Mouse (Mus musculus) myocyte (in vitro differentiated cells): ENCODE data around the gene Rsph14. TPM values are rescaled to one million over a fixed set of nuclear protein-coding genes. Genes with fewer than 3 reads are reported as not detected.

Experiments used
- H3K27me3 ChIP-seq: one replicate; pipeline ENCODE4 v1.6.1; 2011; ENCODE audit not compliant: control insufficient read depth, insufficient read depth, insufficient read length
- H3K36me3 ChIP-seq: one replicate; pipeline ENCODE4 v1.6.1; 2011; ENCODE audit not compliant: control insufficient read depth, insufficient read depth
- H3K4me2 ChIP-seq: one replicate; pipeline ENCODE4 v1.6.1; 2011; ENCODE audit warnings: low read depth, control low read depth
- H3K4me3 ChIP-seq: one replicate; pipeline ENCODE4 v1.5.1; 2011; ENCODE audit warnings: mild to moderate bottlenecking, control low read depth, moderate library complexity
- H3K79me2 ChIP-seq: one replicate; pipeline ENCODE4 v1.6.1; 2011; ENCODE audit not compliant: control insufficient read depth, insufficient read depth
- H3ac ChIP-seq: one replicate; pipeline ENCODE4 v1.6.1; 2011; ENCODE audit not compliant: control insufficient read depth, insufficient read length
- CEBPB ChIP-seq: IDR thresholded peaks from 2 replicates; pipeline ENCODE4 v1.6.1; 2011; ENCODE audit warnings: mild to moderate bottlenecking, moderate library complexity; ENCODE audit not compliant: poor library complexity, insufficient read depth, severe bottlenecking
- E2F4 ChIP-seq: IDR thresholded peaks from one replicate; pipeline ENCODE4 v1.6.1; 2011; ENCODE audit warnings: mild to moderate bottlenecking, control low read depth, moderate library complexity; ENCODE audit not compliant: insufficient read depth
- MAX ChIP-seq: IDR thresholded peaks from one replicate; pipeline ENCODE4 v1.6.1; 2011; ENCODE audit warnings: low read depth, mild to moderate bottlenecking, control low read depth
- MYOD1 ChIP-seq, 3 experiments: IDR thresholded peaks; one replicate each; pipeline ENCODE4 v1.6.1; 2011; ENCODE audit warnings: control low read depth in 2 of 3, low read depth in 2 of 3, mild to moderate bottlenecking in 2 of 3, moderate library complexity in 1 of 3; ENCODE audit not compliant: insufficient read length in 2 of 3, control insufficient read depth in 1 of 3
- MYOG ChIP-seq, 3 experiments: IDR thresholded peaks; one replicate each; pipeline ENCODE4 v1.6.1; 2011; ENCODE audit warnings: control low read depth in 2 of 3, low read depth in 2 of 3, mild to moderate bottlenecking in 2 of 3; ENCODE audit not compliant: insufficient read length in 2 of 3, control insufficient read depth in 1 of 3, insufficient read depth in 1 of 3
- POLR2A ChIP-seq: IDR thresholded peaks from one replicate; pipeline ENCODE4 v1.6.1; 2011; ENCODE audit warnings: low read depth, mild to moderate bottlenecking, control low read depth, moderate library complexity; ENCODE audit not compliant: insufficient read length
- POLR2AphosphoS2 ChIP-seq: IDR thresholded peaks from one replicate; pipeline ENCODE4 v1.6.1; 2011; ENCODE audit warnings: low read depth, control low read depth; ENCODE audit not compliant: insufficient read length
- REST ChIP-seq: IDR thresholded peaks from one replicate; pipeline ENCODE4 v1.6.1; 2011; ENCODE audit warnings: mild to moderate bottlenecking, control low read depth, moderate library complexity; ENCODE audit not compliant: insufficient read depth, insufficient read length
- SRF ChIP-seq: IDR thresholded peaks from one replicate; pipeline ENCODE4 v1.6.1; 2011; ENCODE audit warnings: low read depth; ENCODE audit not compliant: control insufficient read depth, insufficient read length
- TCF12 ChIP-seq: IDR thresholded peaks from one replicate; pipeline ENCODE4 v1.6.1; 2011; ENCODE audit warnings: mild to moderate bottlenecking, control low read depth; ENCODE audit not compliant: poor library complexity, insufficient read depth, severe bottlenecking
- TCF3 ChIP-seq: IDR thresholded peaks from one replicate; pipeline ENCODE4 v1.6.1; 2011; ENCODE audit warnings: low read depth, control low read depth; ENCODE audit not compliant: insufficient read length
- USF1 ChIP-seq: IDR thresholded peaks from one replicate; pipeline ENCODE4 v1.6.1; 2011; ENCODE audit warnings: low read depth, mild to moderate bottlenecking, control low read depth, moderate library complexity
- polyA plus RNA-seq: library from polyadenylated mRNA; unstranded; fragments of >200 nt; fragmentation: generic; extraction: Trizol; gene quantifications from one replicate; pipeline ENCODE4 v1.2.1, GENCODE M21; 2012; ENCODE audit warnings: missing spikeins

Gene Rsph14
- polyA plus RNA-seq, 1 experiment: not detected

- Histone ChIP-seq H3K27me3 (peaks cover 14% of the 10 kb centered on the region), H3K4me2 (no peak overlapping the region)
Measured at GRCm38 (mm10) chr10:74987698-74988470, 44.5 kb downstream of the Rsph14 start.

GRCm38 (mm10) chr10:74983176-74983575 lies 49.2 kb downstream of the Rsph14 start:
- Histone ChIP-seq H3ac (no peak overlapping the region), H3K27me3 (peaks cover 26% of the 10 kb centered on the region), H3K36me3 (no peaks in the 10 kb centered on the region), H3K4me3 (no peak overlapping the region), H3K79me2 (no peaks in the 10 kb centered on the region), H3K4me2 (no peak overlapping the region)
- no peak for TF ChIP-seq CEBPB
- no peak for TF ChIP-seq MYOG (IDR thresholded peaks at IDR 0.05; ENCODE audit: control insufficient read depth in 1 of 3, insufficient read depth in 1 of 3, insufficient read length in 2 of 3, low read depth in 2 of 3)
- no peak for TF ChIP-seq MYOD1 (IDR thresholded peaks at IDR 0.05; ENCODE audit: control insufficient read depth in 1 of 3, insufficient read length in 2 of 3, low read depth in 2 of 3)

More at GRCm38 (mm10) chr10:74987698-74988470, 44.5 kb downstream of the Rsph14 start:
- Histone ChIP-seq H3K36me3 (no peaks in the 10 kb centered on the region), H3K4me3 (no peak overlapping the region), H3K79me2 (no peaks in the 10 kb centered on the region), H3ac (no peak overlapping the region)
- TF ChIP-seq POLR2AphosphoS2 (no peak), E2F4 (no peak), CEBPB (no peak), USF1 (no peak), POLR2A (no peak), REST (no peak), MAX (no peak), SRF (no peak)

GRCm38 (mm10) chr10:74981159-74981558 lies 51.2 kb downstream of the Rsph14 start:
- TF ChIP-seq POLR2A: no peak
- TF ChIP-seq POLR2AphosphoS2: no peak
- TF ChIP-seq TCF3: no peak
- no peak for TF ChIP-seq MYOG (IDR thresholded peaks at IDR 0.05; ENCODE audit: control insufficient read depth in 1 of 3, insufficient read depth in 1 of 3, insufficient read length in 2 of 3, low read depth in 2 of 3)
- TF ChIP-seq USF1: no peak
- no peak for TF ChIP-seq MYOD1 (IDR thresholded peaks at IDR 0.05; ENCODE audit: control insufficient read depth in 1 of 3, insufficient read length in 2 of 3, low read depth in 2 of 3)
- TF ChIP-seq MAX: no peak
- H3K36me3 ChIP-seq: no peaks in the 10 kb centered on the region
- no peak overlapping the region for H3ac ChIP-seq
- H3K27me3 ChIP-seq: peaks cover 23% of the 10 kb centered on the region
- H3K4me3 ChIP-seq: no peak overlapping the region
- H3K79me2 ChIP-seq: no peaks in the 10 kb centered on the region
- H3K4me2 ChIP-seq: no peak overlapping the region

GRCm38 (mm10) chr10:74978056-74978455 lies 54.3 kb downstream of the Rsph14 start:
- no peak overlapping the region for H3K4me3 ChIP-seq
- no peak overlapping the region for H3K4me2 ChIP-seq
- no peak overlapping the region for H3ac ChIP-seq
- no peaks in the 10 kb centered on the region for H3K79me2 ChIP-seq
- no peaks in the 10 kb centered on the region for H3K36me3 ChIP-seq
- TF ChIP-seq E2F4 (no peak), TCF3 (no peak), MYOD1 (IDR thresholded peaks at IDR 0.05; ENCODE audit: control insufficient read depth in 1 of 3, insufficient read length in 2 of 3, low read depth in 2 of 3) (no peak), POLR2AphosphoS2 (no peak), POLR2A (no peak), SRF (no peak), REST (no peak), USF1 (no peak), TCF12 (no peak), MAX (no peak), MYOG (IDR thresholded peaks at IDR 0.05; ENCODE audit: control insufficient read depth in 1 of 3, insufficient read depth in 1 of 3, insufficient read length in 2 of 3, low read depth in 2 of 3) (no peak)
- H3K27me3 ChIP-seq: peaks cover 12% of the 10 kb centered on the region

GRCm38 (mm10) chr10:74976429-74976828 lies 56.0 kb downstream of the Rsph14 start:
- peaks cover 16% of the 10 kb centered on the region for H3K27me3 ChIP-seq
- TF ChIP-seq POLR2AphosphoS2 (no peak), MYOD1 (IDR thresholded peaks at IDR 0.05; ENCODE audit: control insufficient read depth in 1 of 3, insufficient read length in 2 of 3, low read depth in 2 of 3) (no peak)
- no peak overlapping the region for H3K4me3 ChIP-seq

GRCm38 (mm10) chr10:74975626-74976025 lies 56.8 kb downstream of the Rsph14 start:
- Histone ChIP-seq H3K4me3 (no peak overlapping the region), H3K36me3 (no peaks in the 10 kb centered on the region), H3ac (no peak overlapping the region), H3K79me2 (no peaks in the 10 kb centered on the region), H3K27me3 (peaks cover 11% of the 10 kb centered on the region), H3K4me2 (no peak overlapping the region)
- TF ChIP-seq MYOG (IDR thresholded peaks at IDR 0.05; ENCODE audit: control insufficient read depth in 1 of 3, insufficient read depth in 1 of 3, insufficient read length in 2 of 3, low read depth in 2 of 3) (no peak), TCF3 (no peak), REST (no peak), USF1 (no peak), MYOD1 (IDR thresholded peaks at IDR 0.05; ENCODE audit: control insufficient read depth in 1 of 3, insufficient read length in 2 of 3, low read depth in 2 of 3) (no peak), CEBPB (no peak), E2F4 (no peak), SRF (no peak), POLR2AphosphoS2 (no peak), POLR2A (no peak), TCF12 (no peak), MAX (no peak)

More at GRCm38 (mm10) chr10:74976429-74976828, 56.0 kb downstream of the Rsph14 start:
- H3K79me2 ChIP-seq: no peaks in the 10 kb centered on the region
- no peak overlapping the region for H3K4me2 ChIP-seq
- H3K36me3 ChIP-seq: no peaks in the 10 kb centered on the region
- H3ac ChIP-seq: no peak overlapping the region
